Mouse (Mus musculus) kidney, postnatal 10 days (tissue): ENCODE results near the gene Btrc.

ENCODE experiments used
- DNase-seq: peaks from one replicate; pipeline ENCODE4 v3.0.0; 2021; ENCODE audit warnings: mixed read lengths

Btrc gene

GRCm38 (mm10) chr19:45535929-45536328 lies 172.4 kb downstream of the Btrc start:
- DNase-seq: no peak

- peak; percentile 78 for DNase-seq
Observed at GRCm38 (mm10) chr19:45537505-45537904, 174.0 kb downstream of the Btrc start.

DNA sequence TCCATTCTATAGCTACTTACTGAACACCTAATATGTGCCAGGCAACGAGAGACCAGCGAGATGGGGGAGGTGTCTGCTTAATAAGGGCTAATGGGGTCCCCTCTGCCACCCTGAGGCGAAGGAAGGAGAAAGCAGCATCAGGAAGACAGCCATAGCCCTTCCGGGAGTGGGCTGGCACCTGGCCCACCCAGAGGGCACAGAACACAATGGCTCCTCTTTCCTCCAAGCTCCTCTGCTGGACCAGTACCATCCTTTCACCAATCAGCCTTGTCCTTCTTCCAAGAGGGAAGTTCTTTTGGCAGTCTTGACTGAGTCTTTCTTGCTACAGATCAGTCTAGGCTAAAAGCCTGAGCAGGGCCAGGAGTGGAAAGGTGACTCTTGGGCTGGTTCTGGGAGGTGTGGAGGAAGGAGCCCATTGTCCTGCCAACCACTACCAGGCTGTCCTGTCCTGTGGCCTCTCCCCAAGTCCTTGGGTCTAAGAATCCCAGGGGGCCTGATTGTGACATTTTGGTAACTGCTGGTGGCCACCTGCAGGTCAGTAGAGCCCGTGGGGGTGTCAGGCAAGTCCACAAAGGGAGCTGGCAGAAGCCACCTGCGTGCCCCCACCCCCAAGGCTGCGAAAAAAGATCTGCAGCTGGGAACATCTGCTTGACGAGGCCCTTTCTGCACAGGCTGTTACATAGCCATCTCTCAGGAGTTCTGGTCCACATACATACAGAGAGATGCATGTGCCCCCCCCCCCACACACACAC lies 177.3 kb downstream of the Btrc start:
- no peak for DNase-seq

DNA sequence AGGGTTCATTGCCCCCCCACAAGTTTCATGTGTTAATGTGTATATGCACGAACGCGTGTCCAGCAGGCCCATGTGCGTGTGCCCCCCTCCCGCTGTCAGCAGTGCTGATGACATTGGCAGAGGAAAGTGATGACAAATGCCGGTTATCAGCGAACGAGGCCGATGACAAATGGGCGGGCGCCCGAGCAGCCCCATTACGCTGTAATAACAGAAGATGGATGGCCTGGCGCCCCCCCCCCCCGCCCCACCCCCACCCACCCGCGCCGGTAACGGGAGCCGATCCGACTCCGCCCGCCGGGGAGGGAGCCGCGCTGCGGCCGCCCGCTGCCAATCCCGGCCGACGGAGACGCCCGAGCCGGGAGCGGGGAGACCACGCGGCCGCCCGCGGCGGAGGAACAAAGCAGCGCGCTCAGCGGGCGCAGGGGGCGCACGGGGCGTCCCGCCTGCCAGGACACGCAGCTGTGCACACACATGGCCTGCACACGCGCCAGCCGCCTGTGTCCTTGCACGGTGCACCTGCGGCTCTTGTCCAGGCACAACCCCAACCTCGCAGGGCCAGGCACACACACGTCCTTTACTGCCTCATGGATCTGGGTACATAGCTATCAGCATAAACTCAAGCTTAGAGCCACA lies 178.0 kb downstream of the Btrc start:
- DNase-seq: peak; percentile 57

GRCm38 (mm10) chr19:45542061-45542460 lies 178.5 kb downstream of the Btrc start:
- no peak for DNase-seq

- DNase-seq: peak; percentile 54
Observed at GRCm38 (mm10) chr19:45544152-45544924, 180.8 kb downstream of the Btrc start.

DNA sequence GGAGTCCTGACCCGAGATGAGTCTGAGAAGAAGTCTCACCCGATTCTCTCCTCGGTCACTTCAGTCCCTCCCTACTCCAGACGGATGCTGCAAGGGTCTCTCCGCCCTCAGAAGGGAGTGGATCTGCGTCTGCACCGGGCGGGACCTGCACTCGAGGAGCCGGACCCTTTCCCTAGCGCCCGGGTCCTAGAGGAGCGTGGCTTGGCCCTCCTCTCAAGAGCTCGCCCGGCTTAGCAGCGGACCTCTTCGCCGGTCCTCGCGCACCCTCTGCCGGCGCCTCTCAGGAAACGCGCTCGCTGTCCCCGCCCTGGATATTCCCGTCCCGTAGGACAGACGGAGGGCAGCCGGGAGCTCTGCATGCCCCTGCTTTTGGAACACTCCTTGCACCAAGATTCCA lies 181.4 kb downstream of the Btrc start:
- DNase-seq: peak; percentile 91

- DNase-seq: peak; percentile 43
Observed at GRCm38 (mm10) chr19:45548196-45548595, 184.7 kb downstream of the Btrc start.

DNA sequence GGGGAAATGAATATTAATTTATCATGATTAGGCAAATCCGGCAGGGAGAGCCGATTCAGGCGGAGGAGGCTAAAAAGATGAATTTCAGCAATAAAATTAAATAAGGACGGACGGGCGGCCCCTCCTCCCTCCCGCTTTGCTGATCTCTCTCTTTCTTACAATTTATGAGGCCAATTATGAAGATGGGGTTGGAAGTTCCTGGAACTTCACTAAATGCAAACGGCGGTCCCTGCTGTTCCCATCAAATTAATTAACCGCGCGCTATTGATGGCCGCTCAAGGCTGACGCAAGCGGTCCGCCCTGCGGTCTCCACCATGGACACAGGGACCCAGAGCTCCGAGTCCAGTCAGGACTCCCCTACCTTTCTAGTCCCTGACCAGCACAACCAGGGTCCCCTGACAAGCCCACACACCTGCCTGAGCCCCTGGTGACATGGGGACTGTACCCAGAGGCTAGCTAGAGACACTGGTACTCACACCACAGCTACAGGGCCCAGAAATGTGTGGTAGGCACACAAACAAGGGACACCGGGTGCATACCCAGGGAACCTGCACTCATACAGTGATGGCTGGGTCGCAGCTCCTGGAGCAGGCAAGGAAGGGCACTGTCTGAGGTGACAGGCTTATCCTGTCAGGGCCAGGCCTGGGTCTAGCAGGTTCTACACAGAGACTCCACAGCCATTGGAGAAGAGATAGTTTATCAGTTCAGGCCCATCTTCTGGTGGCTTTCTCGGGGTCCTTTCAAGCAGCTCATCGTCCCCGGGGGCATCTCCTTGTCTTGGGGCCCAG lies 185.8 kb downstream of the Btrc start:
- DNase-seq: peak; percentile 58

- peak; percentile 46 for DNase-seq
Observed at GRCm38 (mm10) chr19:45549948-45550347, 186.4 kb downstream of the Btrc start.

- DNase-seq: peak; percentile 75
Observed at GRCm38 (mm10) chr19:45552187-45552586, 188.7 kb downstream of the Btrc start.

DNA sequence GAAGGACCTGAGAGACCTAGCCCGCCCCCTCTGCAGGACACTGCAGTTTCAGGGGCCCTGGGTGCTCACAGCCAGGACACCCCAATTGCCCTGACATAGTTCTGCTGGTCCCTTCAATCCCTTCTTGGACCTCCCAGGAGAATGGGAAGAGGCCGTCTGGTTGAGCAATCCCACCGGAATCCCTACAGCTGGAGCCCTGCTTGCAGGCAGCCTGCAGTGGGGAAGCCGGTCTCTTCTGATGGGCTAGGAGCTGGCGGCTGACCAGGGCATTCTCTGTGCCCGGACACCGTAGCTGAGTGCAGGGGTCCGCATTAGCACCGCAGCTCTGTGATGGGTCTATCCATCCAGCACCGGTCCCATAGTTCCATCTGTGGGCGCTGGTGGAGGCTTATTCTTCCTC lies 190.6 kb downstream of the Btrc start:
- DNase-seq: no peak

DNA sequence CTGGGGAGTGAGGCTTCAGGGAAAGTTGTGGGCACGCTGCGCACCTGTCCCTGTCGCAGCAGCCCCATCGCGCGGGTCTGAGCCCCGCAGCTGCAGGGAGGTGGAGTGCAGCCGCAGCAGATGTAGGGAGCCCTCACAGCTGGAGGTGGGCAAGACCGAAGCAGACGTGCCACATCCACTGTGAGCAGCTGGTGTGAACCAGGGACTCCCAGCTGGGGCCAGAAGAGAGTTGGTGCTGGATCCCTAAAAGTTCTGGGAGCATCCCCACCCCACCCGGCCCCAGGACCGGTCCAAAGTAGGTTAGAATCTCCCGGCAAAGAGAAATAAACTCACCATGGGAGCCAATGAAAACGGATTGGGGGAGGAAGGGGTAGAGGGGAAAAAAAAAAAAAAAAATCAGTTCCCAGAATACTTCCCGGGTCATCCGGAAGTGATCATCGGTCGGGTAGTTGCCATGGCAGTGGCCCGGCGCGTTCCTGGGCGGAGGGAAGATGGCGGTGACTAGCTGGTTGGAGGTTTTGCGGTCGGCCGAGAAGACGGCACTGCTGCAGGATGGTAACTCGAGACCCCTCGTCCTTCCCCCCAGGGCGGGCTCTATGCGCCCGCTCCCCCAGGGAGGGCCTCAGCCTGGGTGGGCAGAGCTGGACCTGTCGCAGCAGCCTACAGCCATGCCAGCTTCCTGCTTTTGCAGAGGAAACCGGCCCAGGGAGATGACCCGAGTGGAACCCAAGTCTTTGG lies 196.8 kb downstream of the Btrc start, which contains the start of the genes Poll and Gm17018:
Gene Poll, minus strand, starts transcription at position 379 of the 738 bp plus-strand sequence.
Gene Gm17018, plus strand, starts transcription at position 463 of the 738 bp plus-strand sequence.
- DNase-seq: peak; percentile 91

GRCm38 (mm10) chr19:45565925-45566715 lies 202.6 kb downstream of the Btrc start:
- DNase-seq: no peak

GRCm38 (mm10) chr19:45567367-45567766 lies 203.8 kb downstream of the Btrc start:
- no peak for DNase-seq

DNA sequence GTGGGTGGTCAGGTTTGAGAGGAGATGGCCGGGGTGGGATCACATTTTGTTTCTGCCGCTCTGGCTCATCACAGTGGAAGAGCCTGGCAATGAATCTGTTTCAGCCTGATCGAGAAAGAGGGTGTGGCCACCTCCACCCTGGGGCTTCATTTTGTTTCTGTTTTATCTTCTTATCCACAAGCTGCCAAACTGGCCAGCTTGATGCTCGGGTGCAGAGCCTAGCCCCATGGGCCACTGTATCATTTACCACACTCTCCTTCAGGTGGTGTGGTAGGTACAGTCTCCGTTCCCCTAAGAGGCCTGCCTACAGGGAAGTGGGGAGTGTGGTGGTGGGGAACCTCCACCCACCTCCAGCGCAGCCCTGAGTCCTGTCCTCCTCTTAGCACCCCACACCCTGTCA lies 209.5 kb downstream of the Btrc start:
- no peak for DNase-seq

GRCm38 (mm10) chr19:45573861-45574267 lies 210.3 kb downstream of the Btrc start:
- DNase-seq: peak; percentile 87

DNA sequence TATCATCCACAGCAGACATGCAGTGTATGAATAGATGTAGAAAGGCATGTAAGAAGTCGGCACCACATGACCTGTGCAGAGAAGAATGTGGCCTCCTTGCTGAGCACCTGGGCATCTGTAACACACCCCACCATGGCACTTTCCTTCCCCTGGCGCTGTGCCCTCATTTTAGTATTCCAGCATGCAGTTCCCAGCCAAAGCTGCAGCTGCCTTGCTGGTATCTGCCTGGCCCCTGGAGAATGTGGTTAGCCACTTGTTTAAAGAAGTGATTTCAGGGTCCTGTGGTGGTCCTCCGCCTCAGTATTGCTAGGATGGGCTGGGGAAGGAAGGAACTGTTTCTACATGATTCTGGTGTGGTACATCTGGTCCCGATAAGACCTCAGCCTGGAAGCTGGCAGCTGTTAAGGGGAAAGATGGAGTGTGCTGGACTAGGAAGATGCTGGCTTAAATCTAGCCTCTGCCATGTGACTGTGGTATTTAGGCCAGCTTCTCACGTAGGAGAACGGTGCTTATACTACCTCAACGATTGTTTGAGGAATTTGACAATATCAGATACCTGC lies 210.9 kb downstream of the Btrc start:
- no peak for DNase-seq

GRCm38 (mm10) chr19:45574941-45575631 lies 211.6 kb downstream of the Btrc start:
- peak; percentile 45 for DNase-seq

GRCm38 (mm10) chr19:45575632-45576001 lies 212.1 kb downstream of the Btrc start:
- DNase-seq: no peak
